Mouse (Mus musculus) heart, adult 2 months (tissue): ENCODE measurements at regions not wholly inside any gene's neighbourhood (a gene's known extent, or its start where the extent isn't known, plus 50 kb on each side); places are given as distances from the start of the nearest gene placed in this dataset.

Experiments used
- DNase-seq, 2 experiments: peaks; one replicate each; pipeline ENCODE4 v3.0.0; 2021
- H3K27ac ChIP-seq: fragments of 200-600 bp; 2 replicates; pipeline ENCODE4 v1.8.1; 2022
- H3K27me3 ChIP-seq: fragments of 200-500 bp; 2 replicates; pipeline ENCODE4 v1.6.1; 2012; ENCODE audit warnings: mild to moderate bottlenecking, low read length, inconsistent platforms, mixed read lengths; ENCODE audit not compliant: control insufficient read depth, insufficient read depth
- H3K36me3 ChIP-seq: fragments of 200-500 bp; 2 replicates; pipeline ENCODE4 v1.6.1; 2012; ENCODE audit warnings: low read length, inconsistent platforms; ENCODE audit not compliant: control insufficient read depth, insufficient read depth
- H3K4me1 ChIP-seq: fragments of 200-500 bp; 2 replicates; pipeline ENCODE4 v1.6.1; 2011; ENCODE audit warnings: low read length; ENCODE audit not compliant: control insufficient read depth, insufficient read depth
- H3K4me3 ChIP-seq: fragments of 200-600 bp; 2 replicates; pipeline ENCODE4 v1.8.1; 2022
- H3K79me2 ChIP-seq: fragments of 200-500 bp; replicated peaks from 2 replicates; pipeline ENCODE4 v1.6.1; 2012; ENCODE audit warnings: mild to moderate bottlenecking, inconsistent platforms, low read length, moderate library complexity, mixed read lengths; ENCODE audit not compliant: control insufficient read depth, insufficient read depth
- H3K9ac ChIP-seq: fragments of 200-500 bp; 2 replicates; pipeline ENCODE4 v1.6.1; 2012; ENCODE audit warnings: low read depth, mild to moderate bottlenecking, control low read depth, inconsistent platforms, low read length, mixed read lengths
- CTCF ChIP-seq: fragments of 200-600 bp; IDR thresholded peaks from 2 replicates; pipeline ENCODE4 v1.8.1; 2022; ENCODE audit warnings: antibody characterized with exemption, mild to moderate bottlenecking, moderate library complexity
- EP300 ChIP-seq: fragments of 200-500 bp; IDR thresholded peaks from 2 replicates; pipeline ENCODE4 v1.6.1; 2011; ENCODE audit warnings: low read depth, low read length, control low read depth; ENCODE audit not compliant: insufficient read depth
- POLR2A ChIP-seq: fragments of 200-500 bp; IDR thresholded peaks from 2 replicates; pipeline ENCODE4 v1.6.1; 2011; ENCODE audit warnings: mild to moderate bottlenecking, low read depth, low read length, control low read depth; ENCODE audit not compliant: insufficient read depth
- WGBS: fragments of 180-500 bp; shearing (Covaris S2); methylation state at CpG from one replicate; pipeline ENCODE4 v1.1.7; 2018; 5-methylcytosine and 5-hydroxymethylcytosine counted together
- intact Hi-C: fragments of 180-260 bp; cut with DNase I; formaldehyde crosslinking; loops from one replicate; pipeline ENCODE4 v1.15.1; 2025

DNA sequence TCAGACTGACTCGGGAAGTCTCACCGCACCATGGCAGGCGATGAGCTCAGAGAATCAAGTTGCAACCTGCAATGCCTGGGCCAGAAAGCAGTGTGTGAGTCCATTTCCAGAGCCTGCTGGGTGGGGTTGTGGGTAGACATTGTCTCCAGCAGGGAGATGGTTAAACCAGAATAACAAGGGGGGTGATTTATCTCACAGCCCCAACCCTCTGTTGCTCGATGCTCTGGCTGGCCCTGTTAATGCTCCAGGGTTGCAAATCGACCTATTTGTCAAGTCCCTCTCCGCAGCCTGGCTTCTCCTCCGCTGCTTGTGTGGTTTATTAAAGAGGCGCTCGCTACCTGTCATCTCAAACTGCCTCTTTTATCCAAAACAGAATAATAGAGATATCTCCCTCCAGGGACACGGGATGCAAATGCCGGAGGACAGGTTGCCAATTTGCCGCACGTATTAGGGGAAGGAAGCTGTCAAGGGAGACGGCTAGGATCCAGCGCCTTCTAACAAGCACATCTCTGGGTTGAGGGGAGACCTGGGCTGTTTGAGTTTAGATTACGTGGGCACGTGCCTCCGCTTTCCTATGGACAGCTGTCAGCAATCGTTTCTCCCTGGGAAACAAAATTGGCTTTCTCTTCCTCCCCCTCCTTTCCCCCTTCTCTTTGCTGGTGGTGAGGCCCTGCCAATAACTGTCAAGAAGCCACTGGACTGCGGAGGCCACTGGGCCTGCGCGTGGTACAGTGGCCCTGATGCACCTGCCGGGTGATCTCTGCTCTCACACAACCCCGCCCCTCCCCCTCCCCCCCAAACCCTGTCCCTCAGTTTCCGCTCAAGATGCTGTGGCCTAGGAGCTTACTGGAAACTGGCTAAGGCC lies 57.4 kb upstream of the Pitx1 start:
- H3K36me3 ChIP-seq, result no peaks in the 10 kb centered on the region
- intact Hi-C loops, result no loop called here
- H3K79me2 ChIP-seq, result no peaks in the 10 kb centered on the region
- H3K4me1 ChIP-seq, result no peaks in the 10 kb centered on the region
- no peak overlapping the region for H3K27ac ChIP-seq
- H3K4me3 ChIP-seq, result no peak overlapping the region
- 79% methylated on average over 25 of the region's 25 CpGs for WGBS
- no peak for DNase-seq
- no peaks in the 10 kb centered on the region for H3K27me3 ChIP-seq
- TF ChIP-seq CTCF (no peak), EP300 (no peak), POLR2A (no peak)
- no peak overlapping the region for H3K9ac ChIP-seq

DNA sequence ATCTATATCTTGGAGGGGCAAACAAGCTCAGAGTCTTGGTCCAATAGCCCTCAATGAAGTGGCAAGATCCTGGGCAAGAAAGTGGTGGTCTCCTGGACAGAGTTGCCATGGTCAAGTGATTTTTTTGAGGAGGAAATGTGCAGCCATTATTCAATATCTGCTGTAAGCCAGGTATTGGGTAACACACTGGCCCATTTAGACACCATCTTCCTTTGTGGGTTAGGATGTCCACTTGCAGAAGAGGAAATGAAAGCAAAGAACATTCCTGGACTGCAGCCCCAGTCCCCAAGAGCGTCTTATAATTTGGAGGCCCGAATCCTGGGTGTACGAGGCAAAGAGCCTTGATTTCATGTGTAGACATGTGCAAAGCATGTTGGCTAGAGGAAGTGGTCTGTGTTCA lies 56.3 kb upstream of the Pitx1 start:
- no peaks in the 10 kb centered on the region for H3K79me2 ChIP-seq
- intact Hi-C loops, result no loop called here
- TF ChIP-seq POLR2A, result no peak
- TF ChIP-seq EP300, result no peak
- no peak for TF ChIP-seq CTCF
- no peak overlapping the region for H3K27ac ChIP-seq
- WGBS, result 77% methylated on average over 3 of the region's 3 CpGs
- no peaks in the 10 kb centered on the region for H3K36me3 ChIP-seq
- H3K4me1 ChIP-seq, result no peaks in the 10 kb centered on the region
- H3K4me3 ChIP-seq, result no peak overlapping the region
- no peak overlapping the region for H3K9ac ChIP-seq
- H3K27me3 ChIP-seq, result no peaks in the 10 kb centered on the region
- DNase-seq, result no peak

DNA sequence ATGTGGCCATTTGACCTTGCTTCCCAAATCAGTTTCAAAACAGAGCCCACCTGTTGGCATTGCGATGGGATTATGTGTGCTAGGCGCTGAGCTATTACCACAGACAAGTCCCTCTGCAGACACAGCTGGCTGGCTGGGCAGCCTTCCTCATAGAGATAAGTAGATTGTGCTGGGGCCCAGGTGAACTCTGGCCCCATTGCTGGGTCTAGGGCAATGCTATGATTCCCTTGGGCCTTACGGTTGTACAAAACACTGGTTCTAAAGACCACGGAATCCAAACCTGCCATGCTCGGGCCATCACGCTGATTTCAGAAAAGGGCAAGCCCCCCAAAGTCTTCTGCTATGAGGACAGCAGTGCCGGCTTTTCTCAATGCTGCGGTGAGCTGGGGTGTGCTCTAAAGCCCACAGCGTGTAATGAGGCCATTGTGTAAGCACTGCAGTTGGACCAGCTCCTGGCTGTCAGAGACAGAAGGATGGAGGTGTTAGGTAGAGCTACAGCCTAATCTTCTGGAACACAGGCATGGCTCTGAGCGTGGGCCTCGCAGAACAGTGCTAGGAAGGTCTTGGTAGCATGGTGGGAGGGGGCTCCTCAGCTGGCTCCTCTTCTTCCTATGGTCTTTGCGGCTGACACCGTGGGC lies 51.2 kb upstream of the Pitx1 start:
- Histone ChIP-seq H3K36me3 (no peaks in the 10 kb centered on the region), H3K27ac (no peak overlapping the region), H3K4me3 (no peak overlapping the region), H3K27me3 (no peaks in the 10 kb centered on the region), H3K4me1 (no peaks in the 10 kb centered on the region), H3K79me2 (no peaks in the 10 kb centered on the region), H3K9ac (no peak overlapping the region)
- intact Hi-C loops, result no loop called here
- no peak for DNase-seq
- 86% methylated on average over 13 of the region's 13 CpGs for WGBS
- TF ChIP-seq EP300 (no peak), CTCF (no peak), POLR2A (no peak)
